Mouse (Mus musculus) right cerebral cortex, postnatal 4 days (tissue): Measurements from ENCODE around the gene Crocc.
A peak's percentile ranks its signal among the peaks of the same experiment; 100 is the strongest.

ENCODE experiments used
- DNase-seq: peaks from one replicate; pipeline ENCODE4 v3.0.0-alpha.2; 2022

The Crocc gene

DNA sequence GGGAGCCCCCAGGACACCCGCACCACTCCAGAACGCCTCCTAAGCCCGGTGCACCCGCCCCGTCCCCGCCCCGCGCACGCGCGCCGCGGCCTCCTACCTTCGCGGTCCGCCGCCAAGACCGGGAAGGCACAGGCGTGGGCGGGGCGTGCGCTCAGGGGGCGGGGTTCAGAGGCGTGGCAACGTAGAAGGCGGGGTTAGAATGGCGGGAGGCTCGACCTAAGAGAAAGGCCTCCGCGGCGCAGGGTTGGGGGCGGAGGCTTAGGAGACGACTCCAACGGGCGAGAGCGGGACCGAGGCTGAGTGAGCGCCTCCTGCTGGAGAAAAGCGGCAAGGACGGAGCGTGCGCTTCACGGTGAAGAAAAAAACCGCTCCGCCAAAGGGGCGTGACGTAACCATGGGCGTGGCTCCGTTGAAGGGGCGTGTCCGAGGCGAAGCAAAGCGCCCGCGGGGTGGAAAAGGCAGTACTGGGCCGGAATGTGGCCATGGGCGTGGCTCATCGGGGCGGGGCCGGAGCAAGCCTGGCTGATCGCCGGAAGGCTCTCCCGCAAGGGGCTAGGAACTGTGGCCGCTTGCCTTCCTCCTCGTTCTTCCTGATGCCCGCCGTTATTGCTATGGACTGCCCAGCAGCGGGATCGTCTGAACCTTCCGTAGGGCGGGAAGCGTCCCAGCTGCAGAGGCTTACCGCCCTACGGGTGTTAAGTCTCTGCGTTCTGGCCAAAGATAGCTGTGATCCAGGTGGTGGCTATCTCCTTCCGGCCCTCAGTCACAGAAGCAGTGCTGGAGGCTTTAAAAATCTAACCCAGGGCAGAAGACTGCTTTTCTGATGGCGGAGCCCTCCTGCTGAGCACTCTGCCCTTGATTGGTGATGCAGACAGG is at the start of gene Crocc:
Crocc (minus strand) TSS at position 125 of the 876 bp plus-strand sequence.
- peak; percentile 100 for DNase-seq

DNA sequence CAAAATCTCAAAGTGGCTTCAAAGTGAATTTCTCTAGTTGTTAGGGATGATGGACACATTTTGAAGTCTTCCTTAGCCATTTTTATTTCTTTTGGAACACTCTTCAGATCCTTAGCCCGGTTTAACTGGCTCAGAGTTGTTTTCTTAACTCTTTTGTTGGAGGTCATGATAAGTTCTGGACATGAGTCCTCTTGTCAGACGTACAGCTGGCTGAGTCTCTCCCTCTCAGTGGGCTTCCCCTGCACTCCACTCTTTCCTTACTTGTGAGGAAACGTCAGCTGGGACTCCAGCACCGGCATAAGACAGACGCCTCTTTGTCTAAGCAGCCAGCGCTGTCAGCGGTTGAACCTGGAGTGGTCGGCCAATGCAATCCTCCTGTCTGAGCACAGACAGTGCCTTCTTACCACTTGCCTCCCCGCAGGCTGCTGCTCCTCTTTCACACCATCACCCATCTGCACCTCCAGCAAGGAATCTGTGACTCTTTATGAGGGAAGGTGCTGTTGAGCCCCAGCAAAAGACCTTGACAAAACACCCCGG is 47.9 kb upstream of the Crocc start:
- DNase-seq: no peak

- no peak for DNase-seq
These were observed 46.3 kb upstream of the Crocc start for GRCm38 (mm10) chr4:141106526-141107183.

DNA sequence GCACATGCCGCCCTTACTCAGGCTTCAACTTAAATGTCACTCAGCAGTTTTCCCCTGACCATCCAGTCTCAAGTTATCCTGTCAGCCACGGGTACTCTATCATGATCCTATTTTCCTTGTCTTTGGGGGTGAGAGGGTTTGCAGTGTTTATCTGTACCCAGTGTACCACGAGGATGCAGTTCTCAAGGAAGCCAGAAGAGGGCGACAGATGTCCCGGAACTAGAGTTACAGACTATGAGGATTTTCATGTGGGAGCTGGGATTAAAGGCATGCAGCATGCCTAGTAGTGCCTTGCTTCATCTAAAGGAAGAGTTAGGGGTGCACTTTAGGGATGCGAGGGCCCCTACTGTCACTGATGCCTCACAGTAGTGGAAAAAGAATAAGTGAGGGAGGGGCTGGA is 41.5 kb upstream of the Crocc start:
- DNase-seq: peak; percentile 48

DNA sequence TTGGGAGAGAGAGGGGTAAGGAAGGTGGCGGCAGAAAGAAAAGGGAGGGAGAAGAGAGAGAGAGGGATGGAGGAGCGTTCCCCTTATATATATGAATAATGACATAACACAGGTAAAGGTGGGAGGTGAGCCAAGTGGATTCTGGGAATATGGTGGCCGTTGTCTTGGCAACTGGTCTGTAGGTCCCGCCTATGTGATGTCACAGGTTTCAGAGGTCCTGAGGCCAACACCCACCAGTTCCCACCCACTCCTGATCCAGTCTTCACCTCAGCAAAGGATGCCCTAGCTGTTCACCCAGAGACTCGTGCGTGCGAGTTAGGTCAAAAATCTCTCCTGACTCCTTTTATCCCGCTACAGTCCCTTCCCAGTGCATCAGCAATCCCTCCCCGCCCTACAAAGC is 40.9 kb upstream of the Crocc start:
- DNase-seq: no peak

DNA sequence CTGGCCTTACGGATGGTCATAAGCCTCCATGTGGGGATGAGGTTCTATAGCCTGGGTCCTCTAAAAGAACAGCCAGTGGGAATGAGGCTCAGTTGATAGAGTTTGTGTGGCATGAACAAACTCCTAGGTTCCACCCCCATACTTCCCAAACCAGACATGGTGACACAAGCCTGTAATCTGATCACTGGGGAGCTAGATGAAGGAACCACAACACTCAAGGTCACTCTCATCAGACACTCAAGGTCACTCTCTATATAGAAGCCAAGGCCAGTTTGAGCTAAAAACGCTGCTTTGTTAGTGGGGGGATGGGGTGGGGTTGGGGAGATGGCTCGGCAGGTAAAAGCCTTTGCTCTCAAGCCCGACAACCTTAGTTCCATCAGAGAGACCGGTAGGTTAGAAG is 39.6 kb upstream of the Crocc start:
- DNase-seq: no peak

GRCm38 (mm10) chr4:141098935-141099334 is 38.6 kb upstream of the Crocc start:
- no peak for DNase-seq

DNA sequence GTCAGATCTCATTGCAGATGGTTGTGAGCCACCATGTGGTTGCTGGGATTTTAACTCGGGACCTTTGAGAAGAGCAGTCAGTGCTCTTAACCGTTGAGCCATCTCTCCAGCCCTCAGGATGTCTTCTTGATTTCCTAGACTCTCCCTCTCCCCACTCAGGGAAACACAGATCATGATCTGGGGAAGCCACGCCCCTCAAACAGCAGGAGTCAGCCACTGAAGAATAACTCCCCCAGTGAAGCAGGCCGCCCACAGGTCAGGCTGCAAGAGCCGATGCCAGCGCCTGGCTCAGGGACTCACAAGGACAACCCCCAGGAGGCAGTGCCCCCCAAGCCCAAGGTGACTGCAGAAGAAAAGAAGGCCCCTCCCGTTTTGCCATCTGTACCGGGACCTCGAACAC is 36.4 kb upstream of the Crocc start:
- DNase-seq: no peak

- no peak for DNase-seq
These were observed 34.7 kb upstream of the Crocc start for GRCm38 (mm10) chr4:141095016-141095415.

DNA sequence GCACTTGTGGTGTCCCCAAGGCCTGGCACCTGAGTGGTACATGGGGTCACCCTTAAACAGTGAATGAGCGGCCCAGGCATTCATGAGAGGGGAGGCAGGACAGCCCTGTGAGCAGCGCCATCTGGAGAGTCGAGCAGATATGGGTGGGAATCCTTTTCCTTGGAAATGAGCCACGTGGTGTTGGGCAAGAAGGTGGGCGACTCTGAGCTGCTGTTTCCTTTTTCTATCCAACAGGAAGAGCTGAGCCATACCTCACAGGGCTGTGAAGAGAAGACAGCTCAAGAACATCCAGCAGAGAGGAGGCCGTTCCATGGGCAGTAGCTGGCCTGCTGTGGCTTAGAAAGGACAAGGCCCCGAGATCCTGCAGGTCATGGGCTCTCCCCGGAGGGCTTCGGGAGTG is 28.4 kb upstream of the Crocc start:
- no peak for DNase-seq

DNA sequence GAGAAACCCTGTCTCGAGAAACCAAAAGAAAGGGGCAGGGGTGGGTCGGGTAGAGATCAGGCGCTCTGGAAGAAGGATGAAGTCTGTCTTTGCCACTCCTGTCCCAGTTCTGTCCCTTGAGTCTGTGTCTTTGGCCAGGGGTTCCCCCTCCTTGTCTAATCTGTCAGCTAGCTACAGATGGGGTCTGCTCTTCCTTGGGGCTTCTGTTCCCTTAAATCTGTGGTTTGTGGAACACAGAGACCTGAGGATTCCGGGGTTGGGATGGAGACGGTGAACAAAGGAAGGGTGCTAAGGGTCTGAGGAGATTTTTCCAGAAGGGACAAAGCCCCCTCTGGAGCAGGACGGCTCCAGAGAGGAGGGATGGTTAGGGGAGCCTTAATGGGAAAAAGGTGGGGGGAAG is 27.7 kb upstream of the Crocc start, which contains the start of gene Spata21:
Spata21 (plus strand) TSS at position 301 of the 400 bp plus-strand sequence.
- no peak for DNase-seq

DNA sequence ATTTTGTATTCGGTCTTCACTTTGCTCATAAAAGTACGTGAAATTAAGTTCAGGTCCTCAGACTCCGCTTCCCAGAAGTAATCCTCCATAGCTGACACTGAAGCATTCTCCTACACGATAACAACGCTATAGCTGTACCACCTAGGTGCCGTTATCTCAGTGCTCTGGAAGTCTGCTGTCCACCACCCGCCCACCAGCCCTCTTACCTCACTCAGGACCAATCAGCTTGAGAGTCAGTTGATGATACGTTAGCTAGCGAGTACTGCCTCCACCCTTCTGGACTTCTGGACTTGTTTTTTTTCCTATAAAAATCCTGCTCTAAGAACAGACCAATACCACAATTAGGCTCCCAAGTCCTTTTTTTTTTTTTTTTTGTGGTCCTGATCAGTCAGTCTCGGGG is 26.5 kb upstream of the Crocc start:
- DNase-seq: no peak

GRCm38 (mm10) chr4:141078510-141079137 is 18.3 kb upstream of the Crocc start:
- no peak for DNase-seq

DNA sequence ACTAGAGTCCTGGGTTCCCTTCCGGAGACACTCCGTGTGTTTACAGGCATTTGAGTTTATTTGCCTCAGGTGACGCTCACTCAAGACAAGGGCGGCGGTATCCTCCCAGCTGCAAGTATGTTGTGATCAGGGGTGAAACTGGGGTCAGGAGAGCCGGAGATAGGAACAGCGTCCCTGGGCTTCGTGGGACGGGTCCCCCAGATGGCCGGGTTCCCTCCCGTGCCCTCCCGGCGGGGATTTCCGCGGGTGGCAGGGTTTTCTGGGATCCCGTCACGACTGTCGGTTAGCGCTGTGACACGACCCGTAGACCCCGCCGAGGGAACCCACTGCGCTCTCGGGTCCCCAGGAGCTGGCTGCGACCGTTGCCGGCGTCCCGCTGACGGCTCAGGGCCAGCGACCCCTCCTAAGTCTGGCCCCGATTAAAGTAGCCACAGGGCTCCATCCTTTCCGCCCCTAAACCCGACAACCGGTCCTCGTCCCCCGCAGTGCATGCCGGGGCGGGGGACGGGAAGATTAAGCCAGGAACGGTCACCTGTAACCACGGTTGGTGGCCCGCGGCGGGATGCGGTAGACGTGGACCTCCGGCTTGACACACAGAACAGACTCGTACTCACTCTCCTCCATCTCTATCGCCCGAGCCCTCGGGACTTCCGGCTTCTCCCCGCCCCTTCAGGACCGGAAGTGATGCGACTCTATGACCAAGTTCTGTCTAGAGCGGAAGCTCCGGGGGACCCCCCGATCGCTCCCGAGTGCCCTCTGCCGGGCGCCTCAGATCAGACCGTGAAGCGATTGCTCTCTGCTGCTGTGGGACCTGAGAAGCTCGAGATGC is 17.5 kb upstream of the Crocc start, which contains the start of gene Necap2:
Necap2 (minus strand) TSS at position 677 of the 829 bp plus-strand sequence.
- peak; percentile 97 for DNase-seq

GRCm38 (mm10) chr4:141076761-141077506 is 16.6 kb upstream of the Crocc start:
- DNase-seq: no peak

- no peak for DNase-seq
These were observed 13.8 kb upstream of the Crocc start for GRCm38 (mm10) chr4:141074109-141074508.

DNA sequence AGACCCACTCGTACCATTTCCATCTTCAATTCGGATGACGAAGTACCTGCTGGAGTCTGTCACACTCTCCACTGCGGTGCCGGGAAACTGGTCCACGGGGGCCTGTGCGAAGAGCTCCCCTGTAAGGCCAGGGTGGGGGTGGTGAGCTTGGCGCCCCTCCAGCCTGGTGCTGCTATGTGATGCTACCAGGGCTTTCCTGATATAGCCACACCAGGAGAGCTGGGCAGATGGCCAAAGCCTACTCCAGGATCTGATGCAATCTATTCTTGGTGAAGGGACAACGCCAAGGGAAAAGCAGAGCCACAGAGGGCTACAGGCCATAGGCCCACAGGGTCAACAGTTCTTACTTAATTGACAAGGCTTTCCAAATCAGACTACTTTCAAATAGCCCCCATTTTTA is 13.3 kb upstream of the Crocc start:
- no peak for DNase-seq

- DNase-seq: no peak
These were observed 12.2 kb upstream of the Crocc start for GRCm38 (mm10) chr4:141072502-141072901.

DNA sequence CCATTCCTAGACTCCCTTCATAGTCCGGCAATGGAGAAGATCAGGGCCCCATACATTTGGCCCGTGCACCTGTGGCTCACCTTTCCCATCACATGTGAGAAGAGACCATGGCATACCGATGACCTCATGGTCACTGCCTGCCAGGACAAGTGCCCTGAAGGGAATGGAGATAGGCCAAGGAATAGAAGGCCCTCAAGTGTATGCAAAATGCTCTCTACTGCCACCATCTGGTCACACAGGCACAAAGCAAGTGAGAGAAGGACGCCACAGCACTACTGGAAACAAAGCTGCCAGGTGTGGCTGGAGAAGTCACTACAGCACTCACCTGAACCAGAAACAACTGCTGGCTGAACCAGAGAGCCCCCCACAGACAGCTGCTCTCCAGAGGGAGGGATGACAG is 9.4 kb upstream of the Crocc start:
- DNase-seq: peak; percentile 53

DNA sequence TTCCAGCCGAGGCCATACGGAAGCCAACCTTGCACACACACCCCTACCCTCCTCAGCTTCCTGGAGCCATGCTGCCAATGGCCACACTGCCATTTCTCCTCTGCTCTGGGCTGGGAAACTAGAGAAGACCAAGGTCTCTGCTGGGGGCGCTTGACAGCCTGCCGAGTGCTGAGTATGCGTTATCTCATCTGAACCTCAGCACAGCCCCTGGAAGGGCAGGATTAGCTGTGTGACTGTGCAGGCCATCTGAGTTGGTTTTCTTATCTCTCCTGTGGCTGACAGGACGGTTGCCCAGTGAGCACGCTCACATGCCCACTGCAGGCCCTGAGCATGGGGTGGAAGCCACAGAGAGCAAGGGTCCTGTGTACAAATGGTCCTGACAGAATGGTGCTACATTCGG is 8.3 kb upstream of the Crocc start:
- DNase-seq: no peak

- DNase-seq: no peak
These were observed 7.2 kb upstream of the Crocc start for GRCm38 (mm10) chr4:141067516-141068046.
